Mouse (Mus musculus) kidney, adult 2 months (tissue): Measurements from ENCODE around the gene Ficd.

ENCODE experiments used
- CTCF ChIP-seq: fragments of 200-500 bp; conservative IDR thresholded peaks from 2 replicates; pipeline ENCODE4 v1.5.1; 2011; ENCODE audit warnings: low read depth, mild to moderate bottlenecking, control low read depth, low read length, moderate library complexity, mixed read lengths; ENCODE audit not compliant: insufficient read depth, insufficient read length
- POLR2A ChIP-seq: fragments of 200-500 bp; IDR thresholded peaks from one replicate; pipeline ENCODE4 v1.6.1; 2011; ENCODE audit warnings: low read depth, low read length, control low read depth

DNA sequence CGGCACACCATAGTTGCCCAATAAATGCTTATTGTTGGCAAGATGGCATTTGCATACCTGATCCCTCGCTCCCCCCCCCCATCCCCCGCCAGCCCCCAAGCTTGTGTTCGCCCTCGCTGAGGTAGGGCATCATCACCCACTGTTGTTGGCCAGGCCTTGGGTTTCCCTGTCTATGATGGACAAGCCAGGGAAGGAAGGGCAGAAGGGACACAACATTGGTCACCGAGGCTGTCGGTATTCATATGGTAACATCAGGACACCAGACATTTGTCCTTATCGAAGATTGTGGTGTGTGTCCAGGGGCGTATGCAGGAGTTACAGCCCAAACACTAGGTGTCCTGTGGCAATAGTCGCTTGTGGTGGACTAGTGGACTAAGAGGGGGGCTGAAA, 505 bp downstream of the Ficd start:
- TF ChIP-seq CTCF (no peak), POLR2A (no peak)
